Mouse (Mus musculus) intestine, postnatal 0 days (tissue): ENCODE measurements around the gene Cacna1c. TPM values are rescaled to one million over a fixed set of nuclear protein-coding genes. Genes with fewer than 3 reads are reported as not detected.

ENCODE experiments used
- ATAC-seq: fragments of 200-750 bp; cut with Nextera tagmentation; 2 replicates; pipeline ENCODE4 v1.8.0; 2017; ENCODE audit warnings: mild to moderate bottlenecking, moderate TSS enrichment, moderate library complexity
- H3K27ac ChIP-seq: fragments of 300-500 bp; sonication (generic); 2 replicates; pipeline ENCODE4 v1.5.1; 2014; ENCODE audit warnings: mild to moderate bottlenecking, low read depth, low read length, moderate library complexity
- H3K27me3 ChIP-seq: fragments of 300-500 bp; sonication (generic); replicated peaks from 2 replicates; pipeline ENCODE4 v1.6.1; 2014; ENCODE audit warnings: low read length, mixed read lengths; ENCODE audit not compliant: control insufficient read depth, insufficient read depth
- H3K36me3 ChIP-seq: fragments of 300-500 bp; sonication (generic); 2 replicates; pipeline ENCODE4 v1.6.1; 2014; ENCODE audit warnings: mild to moderate bottlenecking, moderate library complexity; ENCODE audit not compliant: control insufficient read depth, insufficient read depth
- H3K4me1 ChIP-seq: fragments of 300-500 bp; sonication (generic); replicated peaks from 2 replicates; pipeline ENCODE4 v1.6.1; 2014; ENCODE audit warnings: antibody characterized with exemption, low read length, mixed read lengths; ENCODE audit not compliant: control insufficient read depth, insufficient read depth
- H3K4me2 ChIP-seq: fragments of 300-500 bp; sonication (generic); replicated peaks from 2 replicates; pipeline ENCODE4 v1.6.1; 2014; ENCODE audit warnings: low read depth, mild to moderate bottlenecking, moderate library complexity
- H3K4me3 ChIP-seq: fragments of 300-500 bp; sonication (generic); 2 replicates; pipeline ENCODE4 v1.5.1; 2014; ENCODE audit warnings: low read depth, low read length
- H3K9ac ChIP-seq: fragments of 300-500 bp; sonication (generic); 2 replicates; pipeline ENCODE4 v1.6.1; 2014; ENCODE audit warnings: mild to moderate bottlenecking, low read depth, low read length
- H3K9me3 ChIP-seq: fragments of 300-500 bp; sonication (generic); 2 replicates; pipeline ENCODE4 v1.6.1; 2016; ENCODE audit warnings: mixed run types; ENCODE audit not compliant: control insufficient read depth
- CTCF ChIP-seq: sonication (generic); IDR thresholded peaks from 2 replicates; pipeline ENCODE4 v1.5.1; 2016; ENCODE audit warnings: low read depth, mild to moderate bottlenecking, control low read depth, antibody characterized with exemption, moderate library complexity
- WGBS: fragments of 180-500 bp; shearing (Covaris S2); extraction: QIAGEN DNeasy Blood & Tissue Kit; methylation state at CpG from one replicate; pipeline ENCODE4 v1.1.7; 2014; 5-methylcytosine and 5-hydroxymethylcytosine counted together
- polyA plus RNA-seq: library from polyadenylated mRNA; unstranded; fragments of >200 nt; fragmentation: Nextera tagmentation; extraction: Ambion mirVana; gene quantifications from 2 replicates; pipeline ENCODE4 v1.2.1, GENCODE M21; 2015

Cacna1c gene
- polyA plus RNA-seq, 1 experiment from 2014 or later = 1.2 TPM

DNA sequence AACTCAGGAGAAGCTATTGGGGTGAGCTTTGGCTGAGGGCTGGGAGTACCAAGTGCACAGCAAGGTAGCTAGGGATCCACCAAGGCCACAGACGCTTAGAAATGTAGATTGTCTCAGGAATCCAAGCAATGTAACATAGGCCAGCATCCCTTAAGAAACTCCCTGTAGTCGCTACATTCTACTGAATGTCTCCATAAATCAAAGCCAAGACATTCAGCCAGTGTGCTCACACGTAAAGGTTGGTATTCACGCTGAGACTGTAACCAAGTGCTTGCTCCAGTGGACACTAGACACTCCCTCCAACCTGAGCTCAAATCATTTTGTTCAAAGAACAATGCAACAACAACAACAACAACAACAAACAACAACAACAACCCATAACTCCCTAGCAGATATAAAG, 368.0 kb downstream of the Cacna1c start:
- no peaks in the 10 kb centered on the region for H3K4me1 ChIP-seq
- ATAC-seq = no peak
- no peaks in the 10 kb centered on the region for H3K27me3 ChIP-seq
- WGBS = 65% methylated on average over 4 of the region's 4 CpGs
- H3K27ac ChIP-seq = no peak overlapping the region
- H3K36me3 ChIP-seq = no peaks in the 10 kb centered on the region
- TF ChIP-seq CTCF = no peak
- H3K9ac ChIP-seq = no peak overlapping the region
- no peak overlapping the region for H3K4me3 ChIP-seq
- H3K9me3 ChIP-seq = no peaks in the 10 kb centered on the region
- no peak overlapping the region for H3K4me2 ChIP-seq

DNA sequence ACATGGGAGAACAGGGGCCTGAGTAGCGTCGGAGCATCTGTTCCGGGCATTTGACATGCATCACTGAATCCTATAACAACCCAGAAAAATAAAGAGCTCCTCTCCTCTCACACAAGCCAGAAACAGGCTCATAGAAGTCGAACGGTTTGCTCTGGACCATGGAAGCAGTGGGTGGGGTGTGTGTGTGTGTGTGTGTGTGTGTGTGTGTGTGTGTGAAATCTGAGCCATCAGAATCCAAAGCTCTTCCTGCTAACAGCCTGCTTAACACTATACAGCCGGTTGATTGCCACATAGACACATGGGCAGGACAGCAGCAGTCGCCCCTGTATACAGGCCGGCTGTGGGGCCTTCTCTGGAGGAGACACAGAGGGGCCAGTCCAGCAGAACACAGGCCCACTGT, 368.7 kb downstream of the Cacna1c start:
- Histone ChIP-seq H3K4me2 (no peak overlapping the region), H3K36me3 (no peaks in the 10 kb centered on the region), H3K27me3 (no peaks in the 10 kb centered on the region), H3K27ac (no peak overlapping the region), H3K4me1 (no peaks in the 10 kb centered on the region), H3K4me3 (no peak overlapping the region), H3K9ac (no peak overlapping the region), H3K9me3 (no peaks in the 10 kb centered on the region)
- ATAC-seq = no peak
- WGBS = 69% methylated on average over 8 of the region's 8 CpGs
- no peak for TF ChIP-seq CTCF

DNA sequence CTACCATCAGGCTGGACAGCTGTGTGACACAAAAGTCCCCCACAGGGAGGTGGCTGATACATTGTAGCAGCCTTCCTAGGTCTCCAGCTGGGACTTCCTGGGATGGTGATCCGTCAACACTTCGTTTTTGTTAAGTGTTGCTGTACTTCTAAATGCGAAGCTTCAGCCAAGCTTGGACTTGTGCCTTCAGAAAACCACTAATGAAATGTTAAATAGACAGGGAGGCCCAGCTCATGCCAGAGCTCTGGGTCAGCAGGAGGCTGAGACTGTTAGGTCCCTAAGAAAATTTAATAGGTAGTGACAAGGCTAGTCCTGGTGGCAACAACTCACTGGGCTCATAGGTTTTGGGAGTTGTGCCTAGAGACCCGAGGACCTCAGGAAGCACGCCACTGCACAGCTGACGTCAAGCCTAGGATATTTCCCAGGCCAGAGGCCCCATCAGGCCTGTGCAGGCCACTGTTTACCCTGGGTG, 370.8 kb downstream of the Cacna1c start:
- Histone ChIP-seq H3K4me2 (no peak overlapping the region), H3K4me1 (no peaks in the 10 kb centered on the region), H3K36me3 (no peaks in the 10 kb centered on the region), H3K27me3 (no peaks in the 10 kb centered on the region), H3K9ac (no peak overlapping the region), H3K9me3 (no peaks in the 10 kb centered on the region), H3K27ac (no peak overlapping the region), H3K4me3 (no peak overlapping the region)
- no peak for ATAC-seq
- WGBS = 60% methylated on average over 6 of the region's 6 CpGs
- no peak for TF ChIP-seq CTCF

DNA sequence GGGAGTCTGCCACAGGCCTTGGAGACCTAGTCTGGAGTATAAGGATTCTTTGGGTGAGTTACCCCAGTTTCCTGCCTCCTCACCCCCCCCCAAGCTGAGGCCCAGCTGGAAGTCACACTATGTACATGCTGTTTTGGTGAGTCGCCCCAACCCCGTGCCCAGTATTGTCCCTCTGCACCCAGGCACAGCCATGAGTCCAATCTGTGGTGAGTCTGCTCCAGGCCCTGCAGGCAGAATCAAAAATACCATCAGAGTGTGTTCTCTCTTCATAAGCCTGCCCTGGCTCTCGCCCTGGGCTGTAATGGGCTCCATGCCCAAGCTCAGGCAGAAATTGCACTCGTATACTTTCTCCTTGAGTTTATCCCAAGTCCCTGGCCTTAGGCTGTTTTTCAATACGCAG, 374.7 kb downstream of the Cacna1c start:
- 83% methylated on average over 5 of the region's 5 CpGs for WGBS
- no peaks in the 10 kb centered on the region for H3K9me3 ChIP-seq
- TF ChIP-seq CTCF = no peak
- H3K27ac ChIP-seq = no peak overlapping the region
- no peaks in the 10 kb centered on the region for H3K36me3 ChIP-seq
- H3K4me1 ChIP-seq = no peaks in the 10 kb centered on the region
- H3K27me3 ChIP-seq = no peaks in the 10 kb centered on the region
- no peak overlapping the region for H3K4me2 ChIP-seq
- no peak overlapping the region for H3K9ac ChIP-seq
- H3K4me3 ChIP-seq = no peak overlapping the region
- ATAC-seq = no peak

DNA sequence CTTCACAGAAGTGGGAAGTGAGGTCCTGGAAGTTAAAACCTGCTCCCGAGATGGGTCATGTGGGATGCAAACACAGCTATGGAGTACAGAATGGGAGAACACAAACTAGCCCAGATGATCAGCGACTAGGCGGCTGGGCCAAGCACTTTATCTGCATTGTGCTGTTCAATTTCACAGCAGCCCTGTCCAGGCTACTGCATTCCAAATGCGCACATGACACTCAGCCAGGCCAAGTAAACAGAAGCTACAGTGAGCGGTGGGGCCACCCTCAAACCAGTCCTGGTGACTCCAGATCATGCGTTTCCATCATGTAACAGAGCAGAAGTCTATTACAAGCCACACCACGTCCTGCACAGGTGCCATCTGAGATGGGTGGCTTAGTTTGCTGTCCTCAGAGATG, 376.6 kb downstream of the Cacna1c start:
- H3K27ac ChIP-seq = no peak overlapping the region
- no peak overlapping the region for H3K9ac ChIP-seq
- 45% methylated on average over 7 of the region's 7 CpGs for WGBS
- H3K4me3 ChIP-seq = no peak overlapping the region
- TF ChIP-seq CTCF = no peak
- no peaks in the 10 kb centered on the region for H3K4me1 ChIP-seq
- H3K36me3 ChIP-seq = no peaks in the 10 kb centered on the region
- H3K9me3 ChIP-seq = no peaks in the 10 kb centered on the region
- ATAC-seq = no peak
- H3K27me3 ChIP-seq = no peaks in the 10 kb centered on the region
- no peak overlapping the region for H3K4me2 ChIP-seq

DNA sequence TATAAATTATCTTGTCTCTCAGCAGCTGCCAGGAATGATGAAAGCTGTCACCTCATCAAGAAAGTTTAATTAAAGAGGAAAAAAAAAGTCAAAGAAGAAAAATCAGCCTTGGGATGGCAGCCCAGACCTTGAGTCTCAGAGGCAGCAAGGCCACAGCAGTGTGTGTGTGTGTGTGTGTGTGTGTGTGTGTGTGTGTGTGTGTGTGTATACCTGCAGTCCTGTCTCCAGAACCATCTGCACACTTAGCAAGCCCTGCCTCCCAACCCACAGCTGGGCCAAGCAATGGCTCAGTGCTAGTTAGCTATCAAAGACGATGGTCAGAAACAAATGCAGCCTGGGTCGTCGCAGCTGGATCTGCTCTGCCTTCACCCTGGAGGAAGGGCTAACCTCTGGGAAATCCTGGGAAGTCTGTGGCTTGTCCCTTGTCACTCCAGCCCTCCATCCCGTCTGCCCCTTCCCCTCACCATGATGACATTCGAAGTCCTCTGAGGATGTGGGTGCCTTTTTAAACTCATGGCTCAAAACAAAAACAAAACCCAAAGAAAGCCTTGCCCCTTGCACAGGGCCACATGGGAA, 378.2 kb downstream of the Cacna1c start:
- Histone ChIP-seq H3K4me2 (no peak overlapping the region), H3K4me3 (no peak overlapping the region), H3K4me1 (no peaks in the 10 kb centered on the region), H3K9ac (no peak overlapping the region), H3K27me3 (no peaks in the 10 kb centered on the region), H3K9me3 (no peaks in the 10 kb centered on the region), H3K27ac (no peak overlapping the region), H3K36me3 (no peaks in the 10 kb centered on the region)
- 48% methylated on average over 5 of the region's 5 CpGs for WGBS
- ATAC-seq = no peak
- TF ChIP-seq CTCF = no peak

DNA sequence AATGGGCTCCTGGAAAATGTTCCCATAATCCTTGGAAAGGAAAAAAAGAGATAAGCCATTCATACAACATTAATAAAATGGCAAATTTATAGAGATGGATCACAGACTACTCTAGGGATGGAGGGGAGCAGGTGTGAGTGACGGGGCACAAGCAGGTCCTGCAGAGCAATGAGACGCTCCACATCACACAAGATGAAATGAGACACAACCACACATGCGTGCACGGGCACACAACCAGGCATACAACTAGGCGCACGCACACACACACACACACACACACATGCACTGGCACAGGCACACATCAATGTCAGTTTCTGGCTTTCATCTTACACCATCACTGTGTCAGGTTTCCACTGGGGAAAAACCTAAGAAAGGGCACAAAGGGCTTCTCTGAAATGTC, 380.0 kb downstream of the Cacna1c start:
- no peak for ATAC-seq
- no peak for TF ChIP-seq CTCF
- H3K4me2 ChIP-seq = no peak overlapping the region
- H3K9me3 ChIP-seq = no peaks in the 10 kb centered on the region
- WGBS = 90% methylated on average over 6 of the region's 6 CpGs
- H3K27ac ChIP-seq = no peak overlapping the region
- no peaks in the 10 kb centered on the region for H3K36me3 ChIP-seq
- no peaks in the 10 kb centered on the region for H3K27me3 ChIP-seq
- no peaks in the 10 kb centered on the region for H3K4me1 ChIP-seq
- no peak overlapping the region for H3K4me3 ChIP-seq
- no peak overlapping the region for H3K9ac ChIP-seq
